Mouse (Mus musculus): Measurements from ENCODE around the gene Hmgn3. TPM values are rescaled to one million over a fixed set of nuclear protein-coding genes. Genes with fewer than 3 reads are reported as not detected.

The Hmgn3 gene
- polyA plus RNA-seq, 1 experiment, result 30.5 TPM

DNA sequence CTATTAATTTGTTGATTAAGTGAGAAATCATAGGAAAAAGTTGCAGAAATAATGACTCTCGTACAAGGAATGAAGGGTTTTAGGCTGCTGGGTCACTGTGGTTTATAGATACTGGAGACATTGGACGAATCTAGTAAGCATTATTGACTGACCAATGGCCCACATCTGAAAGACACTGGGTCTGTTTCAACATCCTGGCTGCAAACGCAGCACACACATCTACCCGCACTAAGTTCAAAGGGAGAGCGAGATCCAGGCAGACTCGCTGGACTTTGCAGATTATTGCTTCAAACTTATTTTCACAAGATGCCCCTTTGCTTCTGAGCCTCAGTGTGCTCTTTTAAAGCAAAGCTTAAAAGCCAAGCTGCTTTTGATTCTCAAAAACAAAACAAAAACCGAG lies 29.0 kb downstream of the Hmgn3 start:
- Histone ChIP-seq H3K27me3 (ENCODE audit: control insufficient read depth, insufficient read depth, insufficient read length) (no peaks in the 10 kb centered on the region), H3K36me3 (ENCODE audit: control insufficient read depth, insufficient read depth) (no peaks in the 10 kb centered on the region), H3K4me2 (ENCODE audit: low read depth) (no peak overlapping the region), H3K4me3 (no peak overlapping the region), H3ac (ENCODE audit: control insufficient read depth, insufficient read length) (no peak overlapping the region), H3K79me2 (ENCODE audit: control insufficient read depth, insufficient read depth) (no peaks in the 10 kb centered on the region)
- TF ChIP-seq TCF3 (IDR thresholded peaks at IDR 0.05; ENCODE audit: insufficient read length, low read depth) (no peak), SRF (IDR thresholded peaks at IDR 0.05; ENCODE audit: control insufficient read depth, insufficient read length, low read depth) (no peak), E2F4 (IDR thresholded peaks at IDR 0.05; ENCODE audit: insufficient read depth) (no peak), POLR2AphosphoS2 (IDR thresholded peaks at IDR 0.05; ENCODE audit: insufficient read length, low read depth) (no peak), REST (IDR thresholded peaks at IDR 0.05; ENCODE audit: insufficient read depth, insufficient read length) (no peak), MYOG (IDR thresholded peaks at IDR 0.05; ENCODE audit: control insufficient read depth in 1 of 3, insufficient read depth in 1 of 3, insufficient read length in 2 of 3, low read depth in 2 of 3) (no peak), POLR2A (IDR thresholded peaks at IDR 0.05; ENCODE audit: insufficient read length, low read depth) (no peak), USF1 (IDR thresholded peaks at IDR 0.05; ENCODE audit: low read depth) (no peak), MAX (IDR thresholded peaks at IDR 0.05; ENCODE audit: low read depth) (no peak), CEBPB (IDR thresholded peaks at IDR 0.05; ENCODE audit: insufficient read depth, poor library complexity, severe bottlenecking) (no peak), TCF12 (IDR thresholded peaks at IDR 0.05; ENCODE audit: insufficient read depth, poor library complexity, severe bottlenecking) (no peak), MYOD1 (IDR thresholded peaks at IDR 0.05; ENCODE audit: control insufficient read depth in 1 of 3, insufficient read length in 2 of 3, low read depth in 2 of 3) (no peak)

- Histone ChIP-seq H3ac (ENCODE audit: control insufficient read depth, insufficient read length) (no peak overlapping the region), H3K36me3 (ENCODE audit: control insufficient read depth, insufficient read depth) (no peaks in the 10 kb centered on the region), H3K79me2 (ENCODE audit: control insufficient read depth, insufficient read depth) (no peaks in the 10 kb centered on the region), H3K4me3 (no peak overlapping the region), H3K4me2 (ENCODE audit: low read depth) (no peak overlapping the region), H3K27me3 (ENCODE audit: control insufficient read depth, insufficient read depth, insufficient read length) (no peaks in the 10 kb centered on the region)
- TF ChIP-seq REST (IDR thresholded peaks at IDR 0.05; ENCODE audit: insufficient read depth, insufficient read length) (no peak), SRF (IDR thresholded peaks at IDR 0.05; ENCODE audit: control insufficient read depth, insufficient read length, low read depth) (no peak), E2F4 (IDR thresholded peaks at IDR 0.05; ENCODE audit: insufficient read depth) (no peak), TCF3 (IDR thresholded peaks at IDR 0.05; ENCODE audit: insufficient read length, low read depth) (no peak), CEBPB (IDR thresholded peaks at IDR 0.05; ENCODE audit: insufficient read depth, poor library complexity, severe bottlenecking) (no peak)
Measured at GRCm38 (mm10) chr9:83116774-83117474, 29.6 kb downstream of the Hmgn3 start.

DNA sequence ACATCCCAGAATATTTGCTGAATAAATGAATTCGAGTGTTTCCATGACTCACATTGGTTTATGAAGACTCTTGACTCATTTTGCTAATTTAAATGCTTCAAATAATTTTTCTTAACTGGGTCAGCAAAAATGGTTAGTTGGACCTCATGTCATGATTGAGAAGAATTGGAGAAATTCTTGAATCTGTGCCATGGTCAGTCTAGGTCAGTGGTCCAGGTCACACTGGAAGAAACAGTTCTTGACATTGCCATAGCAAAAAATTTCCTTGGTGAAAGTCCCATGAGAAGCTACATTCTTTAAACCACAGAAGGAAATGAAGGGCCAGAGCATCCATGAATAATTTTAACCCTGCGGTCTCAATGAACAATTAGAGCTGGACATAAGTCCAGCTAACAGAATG lies 30.8 kb downstream of the Hmgn3 start:
- H3ac ChIP-seq (ENCODE audit: control insufficient read depth, insufficient read length), result no peak overlapping the region
- H3K4me2 ChIP-seq (ENCODE audit: low read depth), result no peak overlapping the region
- H3K79me2 ChIP-seq (ENCODE audit: control insufficient read depth, insufficient read depth), result no peaks in the 10 kb centered on the region
- no peaks in the 10 kb centered on the region for H3K36me3 ChIP-seq (ENCODE audit: control insufficient read depth, insufficient read depth)
- no peaks in the 10 kb centered on the region for H3K27me3 ChIP-seq (ENCODE audit: control insufficient read depth, insufficient read depth, insufficient read length)
- no peak for TF ChIP-seq SRF (IDR thresholded peaks at IDR 0.05; ENCODE audit: control insufficient read depth, insufficient read length, low read depth)
- no peak for TF ChIP-seq MYOD1 (IDR thresholded peaks at IDR 0.05; ENCODE audit: control insufficient read depth in 1 of 3, insufficient read length in 2 of 3, low read depth in 2 of 3)
- no peak for TF ChIP-seq TCF3 (IDR thresholded peaks at IDR 0.05; ENCODE audit: insufficient read length, low read depth)
- no peak for TF ChIP-seq REST (IDR thresholded peaks at IDR 0.05; ENCODE audit: insufficient read depth, insufficient read length)
- TF ChIP-seq POLR2AphosphoS2 (IDR thresholded peaks at IDR 0.05; ENCODE audit: insufficient read length, low read depth), result no peak
- no peak for TF ChIP-seq CEBPB (IDR thresholded peaks at IDR 0.05; ENCODE audit: insufficient read depth, poor library complexity, severe bottlenecking)
- TF ChIP-seq TCF12 (IDR thresholded peaks at IDR 0.05; ENCODE audit: insufficient read depth, poor library complexity, severe bottlenecking), result no peak
- no peak for TF ChIP-seq MYOG (IDR thresholded peaks at IDR 0.05; ENCODE audit: control insufficient read depth in 1 of 3, insufficient read depth in 1 of 3, insufficient read length in 2 of 3, low read depth in 2 of 3)
- no peak for TF ChIP-seq POLR2A (IDR thresholded peaks at IDR 0.05; ENCODE audit: insufficient read length, low read depth)
- no peak for TF ChIP-seq E2F4 (IDR thresholded peaks at IDR 0.05; ENCODE audit: insufficient read depth)
- H3K4me3 ChIP-seq, result no peak overlapping the region

GRCm38 (mm10) chr9:83113800-83114217 lies 32.7 kb downstream of the Hmgn3 start:
- Histone ChIP-seq H3K79me2 (ENCODE audit: control insufficient read depth, insufficient read depth) (no peaks in the 10 kb centered on the region), H3K4me2 (ENCODE audit: low read depth) (no peak overlapping the region), H3ac (ENCODE audit: control insufficient read depth, insufficient read length) (no peak overlapping the region), H3K4me3 (no peak overlapping the region), H3K36me3 (ENCODE audit: control insufficient read depth, insufficient read depth) (no peaks in the 10 kb centered on the region), H3K27me3 (ENCODE audit: control insufficient read depth, insufficient read depth, insufficient read length) (no peaks in the 10 kb centered on the region)
- TF ChIP-seq MAX (IDR thresholded peaks at IDR 0.05; ENCODE audit: low read depth), result no peak
- TF ChIP-seq POLR2AphosphoS2 (IDR thresholded peaks at IDR 0.05; ENCODE audit: insufficient read length, low read depth), result no peak
- no peak for TF ChIP-seq CEBPB (IDR thresholded peaks at IDR 0.05; ENCODE audit: insufficient read depth, poor library complexity, severe bottlenecking)
- no peak for TF ChIP-seq TCF3 (IDR thresholded peaks at IDR 0.05; ENCODE audit: insufficient read length, low read depth)
- no peak for TF ChIP-seq POLR2A (IDR thresholded peaks at IDR 0.05; ENCODE audit: insufficient read length, low read depth)
- TF ChIP-seq SRF (IDR thresholded peaks at IDR 0.05; ENCODE audit: control insufficient read depth, insufficient read length, low read depth), result no peak
- TF ChIP-seq REST (IDR thresholded peaks at IDR 0.05; ENCODE audit: insufficient read depth, insufficient read length), result no peak
- TF ChIP-seq TCF12 (IDR thresholded peaks at IDR 0.05; ENCODE audit: insufficient read depth, poor library complexity, severe bottlenecking), result no peak
- TF ChIP-seq E2F4 (IDR thresholded peaks at IDR 0.05; ENCODE audit: insufficient read depth), result no peak
- TF ChIP-seq MYOD1 (IDR thresholded peaks at IDR 0.05; ENCODE audit: control insufficient read depth in 1 of 3, insufficient read length in 2 of 3, low read depth in 2 of 3), result no peak
- TF ChIP-seq USF1 (IDR thresholded peaks at IDR 0.05; ENCODE audit: low read depth), result no peak
- TF ChIP-seq MYOG (IDR thresholded peaks at IDR 0.05; ENCODE audit: control insufficient read depth in 1 of 3, insufficient read depth in 1 of 3, insufficient read length in 2 of 3, low read depth in 2 of 3), result no peak
